Mouse (Mus musculus): ENCODE measurements around the gene Terb1.

Terb1 gene

GRCm38 (mm10) chr8:104509061-104510006 is at the start of gene Terb1:
TSS of gene Terb1 (minus strand) at chr8:104509910.
- DNase-seq (ENCODE audit: extremely low spot score, low read depth, low spot score): no peak

- DNase-seq (ENCODE audit: extremely low spot score, low read depth, low spot score): no peak
These were observed 47.5 kb upstream of the Terb1 start for GRCm38 (mm10) chr8:104557226-104557625.

- DNase-seq (ENCODE audit: extremely low spot score, low read depth, low spot score): no peak
These were observed 45.5 kb upstream of the Terb1 start for GRCm38 (mm10) chr8:104555191-104555590.

DNA sequence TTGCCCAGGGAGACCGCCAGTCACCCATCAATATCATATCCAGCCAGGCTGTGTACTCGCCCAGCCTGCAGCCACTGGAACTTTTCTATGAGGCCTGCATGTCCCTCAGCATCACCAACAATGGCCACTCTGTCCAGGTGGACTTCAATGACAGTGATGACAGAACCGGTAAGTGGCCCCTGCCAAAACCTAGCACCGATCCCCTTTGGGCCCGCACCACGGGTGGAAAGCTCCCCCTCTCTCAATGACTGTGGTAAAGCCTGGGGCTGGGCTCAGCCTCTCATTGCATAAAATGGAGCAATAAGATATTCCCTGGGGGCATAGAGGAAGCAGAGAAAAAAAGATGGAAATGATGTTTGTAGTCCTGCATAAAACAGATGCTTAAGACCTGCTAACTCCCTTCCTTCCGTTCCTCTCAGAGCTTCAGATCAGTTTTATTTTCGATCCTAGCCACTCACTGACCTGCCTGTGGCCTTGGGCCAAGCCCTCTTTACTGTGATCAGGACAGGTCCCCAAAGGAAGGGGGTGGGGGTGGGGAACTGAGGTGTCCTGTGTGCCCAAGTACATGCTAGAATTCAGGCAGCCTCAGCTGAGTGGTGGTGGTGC is 33.8 kb upstream of the Terb1 start:
- no peak for DNase-seq (ENCODE audit: extremely low spot score, low read depth, low spot score)

DNA sequence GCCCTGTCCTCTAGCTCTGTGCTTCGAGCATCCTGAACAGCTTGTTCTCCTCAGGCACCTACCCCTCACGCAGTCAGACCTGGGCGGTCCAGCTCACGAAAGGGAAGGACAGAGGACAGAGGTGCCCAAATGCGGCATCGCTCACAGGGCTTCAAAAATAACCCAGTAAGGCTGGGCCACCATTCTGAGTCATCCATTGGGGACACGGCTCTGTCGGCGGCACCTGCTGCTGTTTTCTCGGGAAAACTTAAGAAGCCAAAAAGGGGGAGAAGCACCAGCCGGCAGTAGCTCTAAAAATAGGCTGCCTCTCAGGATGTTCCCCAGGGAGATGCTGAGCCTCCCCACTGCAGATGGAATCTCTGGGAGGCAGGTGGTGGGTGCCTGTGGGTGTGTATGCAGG is 32.5 kb upstream of the Terb1 start:
- DNase-seq (ENCODE audit: extremely low spot score, low read depth, low spot score): no peak

DNA sequence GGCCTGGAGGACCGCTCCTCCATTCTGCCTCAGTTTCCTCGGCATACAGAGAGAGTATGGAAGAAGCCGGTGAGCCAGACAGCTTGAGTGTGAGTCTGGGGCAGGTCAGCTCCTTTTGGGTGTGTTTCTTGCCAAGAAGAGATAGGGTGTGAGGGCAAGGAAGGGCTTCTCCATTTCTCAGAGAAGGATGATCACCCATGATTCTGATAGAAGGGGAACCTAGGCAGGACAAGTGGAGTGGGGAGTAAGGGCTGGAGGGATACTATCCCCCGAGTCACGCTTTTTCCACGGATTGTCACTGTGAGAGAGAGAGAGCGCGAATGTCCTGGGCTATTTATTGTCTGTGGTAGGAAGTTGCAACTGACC is 31.8 kb upstream of the Terb1 start:
- DNase-seq (ENCODE audit: extremely low spot score, low read depth, low spot score): no peak

DNA sequence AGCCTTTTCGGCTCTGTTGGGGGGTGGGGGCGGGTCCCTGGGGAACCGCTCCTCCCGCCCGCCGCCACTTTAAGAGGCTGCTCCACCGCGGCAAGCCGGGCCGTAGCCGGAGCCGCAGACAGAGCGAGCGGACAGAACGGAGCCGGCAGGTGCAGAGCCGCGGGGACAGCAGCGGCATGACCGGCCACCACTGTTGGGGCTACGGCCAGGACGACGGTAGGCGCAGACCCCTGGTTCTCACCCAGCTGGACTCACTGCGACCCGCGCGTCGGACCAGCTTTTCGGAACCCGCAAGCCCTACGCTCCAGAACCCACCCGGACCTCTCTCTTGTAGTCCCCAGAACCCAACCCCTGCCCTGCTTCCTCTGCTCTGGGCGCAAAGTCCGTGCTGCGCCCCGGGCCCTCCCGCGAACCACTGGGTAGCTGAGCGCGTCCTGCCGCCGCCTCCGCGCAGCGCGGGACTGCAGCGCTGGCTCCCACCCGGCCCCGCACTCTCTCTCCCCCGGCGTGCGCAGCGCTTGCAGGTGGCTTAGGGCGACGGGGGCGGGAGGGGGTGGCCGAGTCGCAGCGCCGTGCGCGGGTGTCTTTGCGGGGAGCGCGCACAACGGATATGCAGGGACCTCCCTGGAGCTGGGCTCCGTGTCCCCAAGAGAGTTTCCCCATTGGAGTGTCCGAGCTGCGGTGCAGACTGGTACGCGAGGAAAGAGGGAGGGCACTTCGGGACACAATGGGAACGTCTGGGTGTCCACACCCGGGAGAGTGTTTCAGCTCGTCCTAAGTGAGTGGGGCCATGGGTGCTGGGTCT is 31.2 kb upstream of the Terb1 start:
- no peak for DNase-seq (ENCODE audit: extremely low spot score, low read depth, low spot score)

GRCm38 (mm10) chr8:104540238-104540637 is 30.5 kb upstream of the Terb1 start:
- DNase-seq (ENCODE audit: extremely low spot score, low read depth, low spot score): no peak

- DNase-seq (ENCODE audit: extremely low spot score, low read depth, low spot score): no peak
These were observed 29.9 kb upstream of the Terb1 start for GRCm38 (mm10) chr8:104539566-104539965.

DNA sequence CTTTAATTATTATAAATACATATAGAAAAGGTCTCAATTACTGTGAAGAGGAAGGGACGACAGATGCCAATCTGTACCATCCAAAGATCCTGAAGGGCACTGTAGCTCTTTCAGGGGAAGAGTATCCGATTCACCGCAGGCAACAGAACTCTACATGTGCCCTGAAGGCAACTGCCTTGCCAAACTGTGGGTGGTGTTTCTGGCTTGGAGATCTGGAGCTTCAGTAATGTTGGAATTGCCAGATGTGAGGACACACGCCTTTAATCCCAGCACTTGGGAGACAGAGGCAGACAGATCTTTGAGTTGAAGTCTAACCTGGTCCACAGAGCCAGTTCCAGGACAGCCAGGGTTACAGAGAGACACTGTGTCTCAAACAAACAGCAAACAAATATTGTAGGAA is 29.2 kb upstream of the Terb1 start:
- no peak for DNase-seq (ENCODE audit: extremely low spot score, low read depth, low spot score)

DNA sequence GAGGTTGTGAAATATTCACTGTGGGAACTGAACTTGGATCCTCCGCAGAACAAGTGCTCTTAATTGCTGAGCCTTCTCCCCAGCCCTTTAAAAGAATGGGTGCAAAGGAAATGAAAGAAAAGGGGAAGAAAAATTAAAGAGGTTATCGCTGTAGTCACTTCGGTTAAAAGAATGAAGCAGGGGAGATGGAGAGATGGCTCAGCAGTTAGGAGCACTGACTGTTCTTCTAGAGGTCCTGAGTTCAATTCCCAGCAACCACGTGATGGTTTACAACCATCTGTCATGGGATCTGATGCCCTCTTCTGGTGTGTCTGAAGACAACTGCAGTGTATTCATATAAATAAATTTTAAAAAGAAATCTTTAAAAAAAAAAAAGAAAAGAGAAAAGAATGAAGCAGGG is 26.3 kb upstream of the Terb1 start:
- DNase-seq (ENCODE audit: extremely low spot score, low read depth, low spot score): no peak

DNA sequence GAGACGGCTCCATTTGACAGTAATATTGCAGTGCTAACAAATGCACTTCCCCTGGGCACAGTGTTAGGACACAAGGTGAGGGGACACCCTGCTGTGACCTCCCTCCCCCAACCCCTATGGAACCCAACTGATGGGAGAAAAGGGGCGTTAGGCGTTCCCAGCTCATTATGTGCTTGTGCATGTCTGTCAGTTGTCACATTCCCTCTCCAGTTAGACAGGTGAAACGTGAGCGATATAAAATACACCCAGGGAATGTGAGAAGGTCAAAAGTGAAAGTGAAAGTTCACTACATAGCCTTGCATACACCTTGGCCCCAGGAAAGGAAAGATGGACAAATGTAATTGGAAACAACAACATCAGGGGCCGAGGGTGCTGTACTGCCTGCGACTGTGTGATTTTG is 25.7 kb upstream of the Terb1 start:
- DNase-seq (ENCODE audit: extremely low spot score, low read depth, low spot score): no peak

- DNase-seq (ENCODE audit: extremely low spot score, low read depth, low spot score): no peak
These were observed 25.1 kb upstream of the Terb1 start for GRCm38 (mm10) chr8:104534779-104535141.

DNA sequence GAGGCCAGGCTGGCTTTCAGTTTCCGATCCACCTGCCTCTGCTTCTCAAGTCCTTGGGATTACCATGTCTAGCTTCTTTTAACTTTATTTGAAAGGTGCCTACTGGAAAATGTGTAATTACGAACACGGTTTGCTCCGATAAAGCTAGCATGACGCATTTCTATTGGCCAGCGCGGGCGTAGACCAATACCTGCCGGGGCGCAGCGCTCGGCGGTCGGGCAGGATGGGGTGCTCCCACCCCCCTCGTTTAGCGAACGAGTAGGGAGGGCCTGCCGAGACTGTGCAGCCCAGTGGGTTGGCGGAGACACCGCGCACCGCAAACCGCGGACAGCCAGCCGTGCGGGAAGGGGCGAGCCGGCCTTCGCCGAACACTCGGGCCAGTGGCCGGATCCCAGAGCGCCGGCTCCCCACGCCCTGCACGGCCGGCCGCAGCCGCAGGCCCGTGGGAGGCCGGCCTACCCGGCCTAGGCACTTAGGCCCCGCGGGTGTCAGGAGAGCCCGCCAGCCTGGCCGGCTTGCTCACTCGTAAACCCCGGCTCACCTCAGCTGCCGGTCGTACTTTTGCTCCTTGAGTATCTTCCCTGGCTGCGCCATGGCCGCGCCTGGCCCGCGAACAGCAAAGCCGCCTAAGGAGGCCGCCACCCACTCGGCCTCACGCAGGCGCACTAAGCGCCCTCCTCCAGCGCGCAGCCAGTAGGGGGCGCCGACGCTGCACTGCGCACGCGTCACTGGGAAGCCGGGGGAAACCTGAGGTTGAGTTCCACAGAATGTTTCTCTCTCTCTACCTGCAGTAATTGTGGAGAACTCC is 24.5 kb upstream of the Terb1 start, which contains the start of the genes Nae1 and Car7:
TSS of gene Nae1 (minus strand) at position 667 of the 808 bp plus-strand sequence.
TSS of gene Car7 (plus strand) at position 719 of the 808 bp plus-strand sequence.
- DNase-seq (ENCODE audit: extremely low spot score, low read depth, low spot score): peak; percentile 79

DNA sequence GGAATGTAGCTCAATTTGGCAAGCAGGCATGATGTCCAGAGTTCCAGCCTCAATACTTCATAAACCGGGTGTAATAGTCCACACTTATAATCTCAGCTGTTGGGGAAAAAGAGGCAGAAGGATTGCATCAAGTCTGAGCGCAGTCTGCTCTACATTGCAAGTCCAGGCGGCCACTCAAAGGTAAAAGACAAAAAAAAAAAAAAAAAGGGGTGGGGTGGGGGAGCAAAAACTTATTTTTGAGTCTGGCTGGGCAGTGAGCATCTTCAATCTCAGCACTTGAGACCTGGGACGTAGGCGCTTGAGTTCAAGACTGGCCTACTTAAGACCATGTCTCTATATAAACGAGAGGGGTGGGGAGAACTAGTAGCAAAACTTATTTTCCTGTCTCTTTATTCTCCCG is 23.8 kb upstream of the Terb1 start:
- DNase-seq (ENCODE audit: extremely low spot score, low read depth, low spot score): no peak

DNA sequence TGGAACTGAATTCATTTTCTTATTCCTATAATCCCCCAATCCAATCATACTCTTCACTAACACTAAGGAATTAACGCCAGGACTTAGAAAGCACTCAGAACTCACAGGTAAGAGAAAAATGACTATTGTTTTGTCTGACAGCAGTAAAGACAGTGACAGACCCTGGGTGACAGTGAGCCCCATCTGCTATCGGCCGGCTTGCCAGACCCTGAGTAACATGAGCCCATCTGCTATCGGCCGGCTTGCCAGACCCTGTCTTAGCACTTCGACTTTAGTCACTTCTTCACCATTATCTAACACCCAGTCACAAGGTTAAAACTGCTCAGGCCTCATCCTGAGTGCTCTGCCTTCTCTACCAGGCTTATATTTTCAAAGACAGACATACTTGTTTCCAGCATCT is 20.0 kb upstream of the Terb1 start:
- DNase-seq (ENCODE audit: extremely low spot score, low read depth, low spot score): no peak

DNA sequence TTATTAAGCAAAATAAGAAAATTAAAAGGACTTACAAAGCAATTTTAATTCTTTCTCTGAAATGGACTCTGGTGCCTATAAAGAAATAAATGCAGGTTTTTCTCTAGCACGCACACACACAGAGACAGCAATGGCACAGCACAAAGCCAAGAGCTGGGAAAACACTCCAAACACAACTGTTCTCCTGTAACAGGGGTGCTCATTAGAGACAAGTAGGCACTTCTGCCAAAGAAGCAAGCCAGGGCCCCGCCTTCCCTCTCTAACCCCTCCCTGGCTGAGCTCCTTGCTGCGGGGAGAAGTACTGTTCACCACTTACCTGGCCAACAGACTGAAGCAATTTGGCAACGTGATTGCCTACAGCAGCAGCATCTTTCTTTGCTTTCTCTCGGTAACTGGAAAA is 8.2 kb upstream of the Terb1 start:
- no peak for DNase-seq (ENCODE audit: extremely low spot score, low read depth, low spot score)

DNA sequence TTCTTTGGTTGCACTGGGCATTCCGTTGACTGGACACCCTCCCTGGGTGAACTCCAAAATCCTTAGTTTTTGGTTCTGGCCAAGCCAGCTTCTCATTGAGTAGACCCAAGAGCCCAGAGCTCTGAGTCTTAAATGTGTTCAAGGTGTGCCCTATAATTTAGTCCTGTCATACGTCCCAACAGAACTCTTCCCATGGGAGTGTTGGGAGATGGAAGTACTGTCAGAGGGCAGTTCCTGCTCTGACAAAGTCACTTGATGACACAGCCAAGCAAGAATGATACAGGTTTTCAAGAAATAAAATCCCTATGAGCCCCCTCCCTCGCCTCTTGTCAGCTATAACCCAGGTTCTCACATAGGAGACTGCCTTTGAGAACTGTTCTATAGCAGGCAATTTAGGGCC is 424 bp upstream of the Terb1 start:
- DNase-seq (ENCODE audit: extremely low spot score, low read depth, low spot score): no peak

DNA sequence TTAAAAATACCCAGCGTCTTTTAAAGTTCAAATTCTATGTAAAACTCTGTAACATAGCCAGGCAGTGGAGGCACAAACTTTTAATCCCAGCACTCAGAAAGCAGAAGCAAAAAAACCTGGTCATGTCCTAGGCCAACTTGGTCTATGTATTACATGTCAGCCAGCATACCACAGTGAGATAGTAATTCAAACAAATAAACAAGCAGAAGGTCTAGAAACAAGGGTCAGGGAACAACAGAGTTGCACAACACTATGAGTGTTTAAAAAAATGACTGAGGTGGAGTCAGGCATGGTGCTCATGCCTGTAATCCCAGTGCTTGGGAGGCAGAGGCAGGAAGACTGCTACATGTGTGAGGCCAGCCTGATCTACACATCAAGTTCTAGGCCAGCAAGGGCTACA is 30.6 kb downstream of the Terb1 start:
- no peak for DNase-seq (ENCODE audit: extremely low spot score, low read depth, low spot score)

DNA sequence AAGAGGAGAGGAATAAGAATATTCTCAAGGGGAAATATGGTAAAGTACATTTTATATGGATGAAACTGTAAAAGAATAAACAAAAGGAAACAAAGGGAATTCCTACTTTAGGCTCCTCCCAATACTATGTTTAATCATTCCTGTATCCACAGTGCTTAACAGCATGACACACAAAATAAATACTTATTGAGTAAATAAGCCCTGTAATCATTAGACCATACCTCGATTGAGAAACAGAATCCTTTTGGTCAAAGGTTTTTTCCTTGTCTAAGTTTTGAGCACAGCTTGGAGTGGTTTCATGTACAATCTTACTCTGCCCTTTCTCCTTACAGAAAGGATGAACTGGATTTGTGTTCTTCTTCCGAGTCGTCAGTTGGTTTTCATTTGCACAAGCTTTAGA is 37.2 kb downstream of the Terb1 start:
- no peak for DNase-seq (ENCODE audit: extremely low spot score, low read depth, low spot score)

- DNase-seq (ENCODE audit: extremely low spot score, low read depth, low spot score): no peak
These were observed 42.2 kb downstream of the Terb1 start for GRCm38 (mm10) chr8:104467463-104467862.

Measured in hindlimb bud, embryonic 11.5 days (tissue).